Mouse (Mus musculus) heart, embryonic 13.5 days (tissue): ENCODE data around the gene Noc3l. TPM values are rescaled to one million over a fixed set of nuclear protein-coding genes. Genes with fewer than 3 reads are reported as not detected.

ENCODE experiments used
- ATAC-seq: fragments of 200-750 bp; cut with Nextera tagmentation; 2 replicates; pipeline ENCODE4 v1.8.0; 2017; ENCODE audit warnings: moderate TSS enrichment; ENCODE audit not compliant: insufficient number of reproducible peaks, low FRiP score, low TSS enrichment; ENCODE audit errors: extremely low read depth
- H3K27ac ChIP-seq: fragments of 300-500 bp; sonication (generic); replicated peaks from 2 replicates; pipeline ENCODE4 v1.5.1; 2015; ENCODE audit warnings: moderate library complexity, mild to moderate bottlenecking, inconsistent platforms
- H3K27me3 ChIP-seq: fragments of 300-500 bp; sonication (generic); replicated peaks from 2 replicates; pipeline ENCODE4 v1.6.1; 2015; ENCODE audit warnings: mild to moderate bottlenecking, inconsistent platforms
- H3K36me3 ChIP-seq: fragments of 300-500 bp; sonication (generic); 2 replicates; pipeline ENCODE4 v1.6.1; 2015; ENCODE audit warnings: mild to moderate bottlenecking, inconsistent platforms
- H3K4me1 ChIP-seq: fragments of 300-500 bp; sonication (generic); 2 replicates; pipeline ENCODE4 v1.6.1; 2015; ENCODE audit warnings: inconsistent platforms
- H3K4me2 ChIP-seq: fragments of 300-500 bp; sonication (generic); 2 replicates; pipeline ENCODE4 v1.6.1; 2015; ENCODE audit warnings: inconsistent platforms, mild to moderate bottlenecking, moderate library complexity
- H3K4me3 ChIP-seq: fragments of 300-500 bp; sonication (generic); 2 replicates; pipeline ENCODE4 v1.5.1; 2015; ENCODE audit warnings: moderate library complexity, mild to moderate bottlenecking, inconsistent platforms
- H3K9ac ChIP-seq: fragments of 300-500 bp; sonication (generic); 2 replicates; pipeline ENCODE4 v1.6.1; 2015; ENCODE audit warnings: inconsistent platforms, mild to moderate bottlenecking, moderate library complexity
- H3K9me3 ChIP-seq: fragments of 300-500 bp; sonication (generic); 2 replicates; pipeline ENCODE4 v1.6.1; 2016; ENCODE audit warnings: inconsistent platforms
- WGBS: fragments of 180-500 bp; shearing (Covaris S2); methylation state at CpG from one replicate; pipeline ENCODE4 v1.1.7; 2015; ENCODE audit warnings: mixed read lengths; 5-methylcytosine and 5-hydroxymethylcytosine counted together
- polyA plus RNA-seq: library from polyadenylated mRNA; unstranded; fragments of >200 nt; fragmentation: Nextera tagmentation; extraction: Ambion mirVana; gene quantifications from 2 replicates; pipeline ENCODE4 v1.2.1, GENCODE M21; 2015

Gene Noc3l
- polyA plus RNA-seq, 1 experiment from 2014 or later = 4.1 TPM

GRCm38 (mm10) chr19:38758056-38758455 is 61.0 kb downstream of the Noc3l start:
- Histone ChIP-seq H3K27ac (peak overlapping the region; percentile 32; the same call in 1 of the 2 replicates), H3K4me1 (peaks cover 20% of the 10 kb centered on the region), H3K9ac (no peak overlapping the region), H3K4me2 (no peak overlapping the region), H3K27me3 (no peaks in the 10 kb centered on the region), H3K9me3 (no peaks in the 10 kb centered on the region), H3K36me3 (peaks cover 23% of the 10 kb centered on the region; the same call in 1 of the 2 replicates), H3K4me3 (no peak overlapping the region)
- no peak for ATAC-seq
- WGBS = 57% methylated on average over 5 of the region's 5 CpGs

- Histone ChIP-seq H3K27me3 (no peaks in the 10 kb centered on the region), H3K27ac (no peak overlapping the region), H3K4me1 (peaks cover 20% of the 10 kb centered on the region), H3K4me3 (no peak overlapping the region), H3K4me2 (no peak overlapping the region), H3K9me3 (no peaks in the 10 kb centered on the region), H3K9ac (no peak overlapping the region), H3K36me3 (peaks cover 22% of the 10 kb centered on the region)
- ATAC-seq = no peak
- 74% methylated on average over 3 of the region's 3 CpGs for whole genome bisulfite sequencing
Measured at GRCm38 (mm10) chr19:38757161-38757560, 61.9 kb downstream of the Noc3l start.

- H3K27ac ChIP-seq = no peak overlapping the region
- no peaks in the 10 kb centered on the region for H3K9me3 ChIP-seq
- no peak overlapping the region for H3K4me3 ChIP-seq
- H3K27me3 ChIP-seq = no peaks in the 10 kb centered on the region
- ATAC-seq = no peak
- no peak overlapping the region for H3K4me2 ChIP-seq
- H3K4me1 ChIP-seq = no peaks in the 10 kb centered on the region
- 52% methylated on average over 4 of the region's 4 CpGs for WGBS
- H3K36me3 ChIP-seq = peaks cover 29% of the 10 kb centered on the region
- H3K9ac ChIP-seq = no peak overlapping the region
Measured at GRCm38 (mm10) chr19:38750192-38750591, 68.8 kb downstream of the Noc3l start.

- Histone ChIP-seq H3K36me3 (peaks cover 17% of the 10 kb centered on the region), H3K4me2 (no peak overlapping the region), H3K27me3 (no peaks in the 10 kb centered on the region), H3K27ac (no peak overlapping the region), H3K4me1 (no peaks in the 10 kb centered on the region), H3K4me3 (no peak overlapping the region), H3K9ac (no peak overlapping the region), H3K9me3 (no peaks in the 10 kb centered on the region)
- WGBS = 60% methylated on average over 6 of the region's 6 CpGs
- no peak for ATAC-seq
Measured at GRCm38 (mm10) chr19:38746492-38747014, 72.5 kb downstream of the Noc3l start.

- no peak for ATAC-seq
- no peak overlapping the region for H3K27ac ChIP-seq
- WGBS = 57% methylated on average over 10 of the region's 10 CpGs
- no peak overlapping the region for H3K4me3 ChIP-seq
- H3K36me3 ChIP-seq = peaks cover 14% of the 10 kb centered on the region
- H3K4me2 ChIP-seq = no peak overlapping the region
- H3K9me3 ChIP-seq = no peaks in the 10 kb centered on the region
- H3K27me3 ChIP-seq = no peaks in the 10 kb centered on the region
- H3K9ac ChIP-seq = no peak overlapping the region
- H3K4me1 ChIP-seq = no peaks in the 10 kb centered on the region
Measured at GRCm38 (mm10) chr19:38745810-38746491, 73.1 kb downstream of the Noc3l start.

- Histone ChIP-seq H3K36me3 (peaks cover 13% of the 10 kb centered on the region), H3K9ac (no peak overlapping the region), H3K4me1 (no peaks in the 10 kb centered on the region), H3K27me3 (no peaks in the 10 kb centered on the region), H3K4me3 (no peak overlapping the region), H3K9me3 (no peaks in the 10 kb centered on the region), H3K27ac (no peak overlapping the region), H3K4me2 (no peak overlapping the region)
- ATAC-seq = no peak
- WGBS = 85% methylated on average over 8 of the region's 8 CpGs
Measured at GRCm38 (mm10) chr19:38744546-38744945, 74.5 kb downstream of the Noc3l start.

Other genes with a start within 250 kb of the Noc3l start
- gene Tbc1d12, start 17.3 kb upstream of the Noc3l start, polyA plus RNA-seq = 1.5 and 1.7 TPM in 2 replicates
- 20.6 and 22.9 TPM in 2 replicates for gene Hells, start 111.7 kb upstream of the Noc3l start, polyA plus RNA-seq
- not detected in 2 replicates for gene Cyp2c55, start 187.8 kb upstream of the Noc3l start, polyA plus RNA-seq
- not detected in 2 replicates for gene Cyp2c65, start 241.8 kb upstream of the Noc3l start, polyA plus RNA-seq